Mouse (Mus musculus) forebrain, embryonic 11.5 days (tissue): ENCODE data around the gene Eda. TPM values are rescaled to one million over a fixed set of nuclear protein-coding genes. Genes with fewer than 3 reads are reported as not detected.

Experiments
- ATAC-seq: fragments of 200-750 bp; cut with Nextera tagmentation; replicated peaks from 2 replicates; pipeline ENCODE4 v1.8.0; 2017; ENCODE audit warnings: moderate TSS enrichment; ENCODE audit not compliant: low FRiP score
- DNase-seq: peaks from one replicate; pipeline ENCODE4 v3.0.0-alpha.2; 2017; ENCODE audit warnings: low spot score
- H3K27ac ChIP-seq: fragments of 300-500 bp; sonication (generic); 2 replicates; pipeline ENCODE4 v1.5.1; 2014; ENCODE audit warnings: low read depth, low read length
- H3K27me3 ChIP-seq: fragments of 300-500 bp; sonication (generic); 2 replicates; pipeline ENCODE4 v1.6.1; 2014; ENCODE audit warnings: mild to moderate bottlenecking, low read length, mixed read lengths; ENCODE audit not compliant: control insufficient read depth, insufficient read depth
- H3K36me3 ChIP-seq: fragments of 300-500 bp; sonication (generic); 2 replicates; pipeline ENCODE4 v1.6.1; 2014; ENCODE audit warnings: mild to moderate bottlenecking, low read length, moderate library complexity, mixed read lengths; ENCODE audit not compliant: control insufficient read depth, insufficient read depth
- H3K4me1 ChIP-seq: fragments of 300-500 bp; sonication (generic); replicated peaks from 2 replicates; pipeline ENCODE4 v1.6.1; 2014; ENCODE audit warnings: low read length, mixed read lengths; ENCODE audit not compliant: control insufficient read depth, insufficient read depth
- H3K4me2 ChIP-seq: fragments of 300-500 bp; sonication (generic); 2 replicates; pipeline ENCODE4 v1.6.1; 2014; ENCODE audit warnings: low read depth, mild to moderate bottlenecking, low read length, moderate library complexity, mixed read lengths; ENCODE audit not compliant: severe bottlenecking
- H3K4me3 ChIP-seq: fragments of 300-500 bp; sonication (generic); 2 replicates; pipeline ENCODE4 v1.5.1; 2014; ENCODE audit warnings: low read depth, low read length
- H3K9ac ChIP-seq: fragments of 300-500 bp; sonication (generic); 2 replicates; pipeline ENCODE4 v1.6.1; 2014; ENCODE audit warnings: low read length
- H3K9me3 ChIP-seq: fragments of 300-500 bp; sonication (generic); 2 replicates; pipeline ENCODE4 v1.6.1; 2016; ENCODE audit warnings: low read length, mixed read lengths; ENCODE audit not compliant: control insufficient read depth
- WGBS: fragments of 180-500 bp; shearing (Covaris S2); extraction: QIAGEN DNeasy Blood & Tissue Kit; methylation state at CpG from one replicate; pipeline ENCODE4 v1.1.7; 2014; 5-methylcytosine and 5-hydroxymethylcytosine counted together
- polyA plus RNA-seq: library from polyadenylated mRNA; unstranded; fragments of >200 nt; fragmentation: Nextera tagmentation; extraction: Ambion mirVana; gene quantifications from 2 replicates; pipeline ENCODE4 v1.2.1, GENCODE M21; 2014

Gene Eda
- polyA plus RNA-seq, 1 experiment from 2014 or later, result 2.6 TPM

- DNase-seq, result no peak
- H3K4me1 ChIP-seq, result no peaks in the 10 kb centered on the region
- no peaks in the 10 kb centered on the region for H3K9me3 ChIP-seq
- no peaks in the 10 kb centered on the region for H3K27me3 ChIP-seq
- no peak for ATAC-seq
- no peak overlapping the region for H3K27ac ChIP-seq
- H3K4me3 ChIP-seq, result no peak overlapping the region
- no peak overlapping the region for H3K9ac ChIP-seq
- H3K36me3 ChIP-seq, result no peaks in the 10 kb centered on the region
- H3K4me2 ChIP-seq, result no peak overlapping the region
- WGBS, result 92% methylated on average over 2 of the region's 2 CpGs
Observed at GRCm38 (mm10) chrX:99999342-99999741, 23.9 kb downstream of the Eda start.

GRCm38 (mm10) chrX:100118362-100118761 is 143.0 kb downstream of the Eda start:
- no peak overlapping the region for H3K4me3 ChIP-seq
- no peaks in the 10 kb centered on the region for H3K9me3 ChIP-seq
- no peak overlapping the region for H3K4me2 ChIP-seq
- H3K36me3 ChIP-seq, result no peaks in the 10 kb centered on the region
- DNase-seq, result no peak
- no peaks in the 10 kb centered on the region for H3K4me1 ChIP-seq
- H3K27me3 ChIP-seq, result no peaks in the 10 kb centered on the region
- ATAC-seq, result no peak
- no peak overlapping the region for H3K27ac ChIP-seq
- no peak overlapping the region for H3K9ac ChIP-seq
- WGBS, result 36% methylated on average over 1 of the region's 1 CpGs

GRCm38 (mm10) chrX:100195286-100195685 is 219.9 kb downstream of the Eda start:
- H3K9me3 ChIP-seq, result no peaks in the 10 kb centered on the region
- DNase-seq, result no peak
- H3K9ac ChIP-seq, result no peak overlapping the region
- ATAC-seq, result no peak
- no peak overlapping the region for H3K4me2 ChIP-seq
- H3K4me3 ChIP-seq, result no peak overlapping the region
- no peaks in the 10 kb centered on the region for H3K4me1 ChIP-seq
- H3K36me3 ChIP-seq, result no peaks in the 10 kb centered on the region
- no peak overlapping the region for H3K27ac ChIP-seq
- no peaks in the 10 kb centered on the region for H3K27me3 ChIP-seq
- WGBS, result 47% methylated on average over 2 of the region's 2 CpGs

- no peak overlapping the region for H3K9ac ChIP-seq
- no peaks in the 10 kb centered on the region for H3K36me3 ChIP-seq
- ATAC-seq (no peak), DNase-seq (no peak)
- no peak overlapping the region for H3K4me2 ChIP-seq
- H3K4me1 ChIP-seq, result no peaks in the 10 kb centered on the region
- H3K27me3 ChIP-seq, result no peaks in the 10 kb centered on the region
- no peak overlapping the region for H3K27ac ChIP-seq
- H3K4me3 ChIP-seq, result no peak overlapping the region
- H3K9me3 ChIP-seq, result no peaks in the 10 kb centered on the region
Observed at GRCm38 (mm10) chrX:100313652-100314051, 338.2 kb downstream of the Eda start.

- DNase-seq (no peak), ATAC-seq (no peak)
- no peak overlapping the region for H3K27ac ChIP-seq
- H3K4me1 ChIP-seq, result no peaks in the 10 kb centered on the region
- no peaks in the 10 kb centered on the region for H3K9me3 ChIP-seq
- no peak overlapping the region for H3K9ac ChIP-seq
- H3K36me3 ChIP-seq, result no peaks in the 10 kb centered on the region
- no peak overlapping the region for H3K4me3 ChIP-seq
- no peak overlapping the region for H3K4me2 ChIP-seq
- no peaks in the 10 kb centered on the region for H3K27me3 ChIP-seq
Observed at GRCm38 (mm10) chrX:100314172-100314902, 338.9 kb downstream of the Eda start.

- Histone ChIP-seq H3K9ac (no peak overlapping the region), H3K27ac (no peak overlapping the region), H3K36me3 (no peaks in the 10 kb centered on the region), H3K4me1 (no peaks in the 10 kb centered on the region), H3K4me3 (no peak overlapping the region), H3K4me2 (no peak overlapping the region), H3K27me3 (peaks cover 4% of the 10 kb centered on the region; the same call in 1 of the 2 replicates), H3K9me3 (no peaks in the 10 kb centered on the region)
- DNase-seq, result no peak
- ATAC-seq, result no peak
- WGBS, result 73% methylated on average over 2 of the region's 2 CpGs
Observed at GRCm38 (mm10) chrX:100340687-100341086, 365.3 kb downstream of the Eda start.

- peaks cover 4% of the 10 kb centered on the region; the same call in 1 of the 2 replicates for H3K27me3 ChIP-seq
- 85% methylated on average over 2 of the region's 2 CpGs for WGBS
- H3K4me1 ChIP-seq, result no peaks in the 10 kb centered on the region
- no peaks in the 10 kb centered on the region for H3K36me3 ChIP-seq
- H3K27ac ChIP-seq, result no peak overlapping the region
- ATAC-seq, result no peak
- H3K4me2 ChIP-seq, result no peak overlapping the region
- no peak overlapping the region for H3K4me3 ChIP-seq
- H3K9me3 ChIP-seq, result no peaks in the 10 kb centered on the region
- no peak overlapping the region for H3K9ac ChIP-seq
- no peak for DNase-seq
Observed at GRCm38 (mm10) chrX:100344433-100344832, 369.0 kb downstream of the Eda start.

- no peak overlapping the region for H3K4me2 ChIP-seq
- no peak for DNase-seq
- H3K9me3 ChIP-seq, result no peaks in the 10 kb centered on the region
- no peak overlapping the region for H3K4me3 ChIP-seq
- H3K27ac ChIP-seq, result no peak overlapping the region
- 94% methylated on average over 2 of the region's 2 CpGs for WGBS
- H3K9ac ChIP-seq, result no peak overlapping the region
- no peaks in the 10 kb centered on the region for H3K36me3 ChIP-seq
- H3K4me1 ChIP-seq, result no peaks in the 10 kb centered on the region
- ATAC-seq, result no peak
- no peaks in the 10 kb centered on the region; the same call in 1 of the 2 replicates for H3K27me3 ChIP-seq
Observed at GRCm38 (mm10) chrX:100356974-100357373, 381.6 kb downstream of the Eda start.

- Histone ChIP-seq H3K27me3 (peaks cover 2% of the 10 kb centered on the region; the same call in 1 of the 2 replicates), H3K4me3 (no peak overlapping the region), H3K27ac (no peak overlapping the region), H3K4me1 (no peaks in the 10 kb centered on the region), H3K9me3 (no peaks in the 10 kb centered on the region), H3K9ac (no peak overlapping the region), H3K4me2 (no peak overlapping the region), H3K36me3 (no peaks in the 10 kb centered on the region)
- ATAC-seq (no peak), DNase-seq (no peak)
- WGBS, result 96% methylated on average over 1 of the region's 1 CpGs
Observed at GRCm38 (mm10) chrX:100389887-100390286, 414.5 kb downstream of the Eda start.
